Mouse (Mus musculus): ENCODE measurements around the gene Mmp28.

DNA sequence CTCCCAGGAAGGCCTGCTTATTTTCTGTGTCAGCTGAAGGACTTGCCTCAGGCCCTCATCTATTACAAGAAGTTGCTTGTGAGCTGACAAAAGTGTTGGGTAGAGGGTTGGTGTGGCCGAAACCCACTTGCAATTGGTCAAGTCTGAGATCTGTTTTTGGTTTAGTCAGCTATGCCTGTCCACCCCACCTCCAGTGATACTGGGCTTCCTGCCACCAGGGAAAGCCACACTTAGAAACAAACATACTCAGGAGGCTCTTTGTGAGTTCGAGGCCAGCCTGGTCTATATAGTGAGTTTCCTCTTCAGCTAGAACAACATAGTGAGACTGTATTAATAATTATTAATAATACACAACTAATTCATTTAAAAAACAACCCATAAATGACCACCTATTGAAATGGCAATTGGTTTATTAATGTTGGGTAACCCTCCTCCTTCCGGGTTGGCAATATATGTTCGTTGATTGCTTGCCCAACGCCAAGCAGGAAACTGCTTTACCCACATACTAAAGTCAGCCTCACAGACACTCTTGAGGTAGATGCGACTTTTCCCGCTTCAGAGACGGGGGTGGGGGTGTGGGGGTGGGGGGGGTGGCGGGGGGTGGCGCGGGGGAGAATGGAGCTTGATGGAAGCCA is 23.3 kb downstream of the Mmp28 start:
- TF ChIP-seq CTCF (IDR thresholded peaks at IDR 0.05; ENCODE audit: low read depth, low read length): no peak
- TF ChIP-seq POLR2A (IDR thresholded peaks at IDR 0.05; ENCODE audit: insufficient read depth, low read length): no peak

Measured in ES-Bruce4 (cell line).